Mouse (Mus musculus) lung, adult 18-20 months (tissue): ENCODE results near the gene Zfyve21.

Source experiments
- DNase-seq, 2 experiments: peaks; one replicate each; pipeline ENCODE4 v3.0.0; 2022; ENCODE audit warnings: mixed read lengths in 2 of 2

Gene Zfyve21

DNA sequence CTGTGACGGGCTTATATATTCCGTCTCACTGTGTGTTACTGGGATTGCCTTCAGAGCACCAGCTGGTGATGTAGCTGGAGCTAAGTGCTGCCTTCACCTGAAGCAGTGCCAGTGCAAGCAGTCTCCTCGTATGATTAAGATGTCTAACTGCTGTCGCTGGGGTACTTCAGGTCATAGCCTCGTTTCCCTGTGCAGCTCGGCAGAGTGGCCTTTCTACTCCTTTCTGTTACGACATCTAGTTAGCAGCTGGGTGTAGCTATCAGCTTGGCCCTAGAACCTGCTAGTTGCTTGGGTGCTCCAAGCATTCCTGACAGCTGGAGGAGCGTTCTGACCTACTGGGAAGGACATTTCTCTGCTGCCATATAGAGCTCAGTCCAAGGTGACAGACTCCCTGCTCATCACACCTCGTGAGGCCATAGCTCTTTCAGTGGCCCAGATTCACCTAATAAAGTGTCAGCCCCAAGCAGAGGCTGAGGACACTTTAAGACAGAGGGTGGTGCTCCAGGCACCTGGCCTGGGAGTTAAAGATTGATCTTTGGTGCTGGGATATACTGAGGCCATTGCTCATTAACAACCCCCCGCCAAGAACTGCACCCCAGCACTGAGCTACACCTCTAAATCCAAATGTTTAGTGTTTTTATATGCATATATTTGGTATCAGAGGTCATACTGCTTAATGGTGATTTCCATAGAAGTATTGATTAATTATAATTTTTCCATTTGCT lies 13.3 kb upstream of the Zfyve21 start:
- peak in 1 of 2 experiments; percentile 24 for DNase-seq

DNA sequence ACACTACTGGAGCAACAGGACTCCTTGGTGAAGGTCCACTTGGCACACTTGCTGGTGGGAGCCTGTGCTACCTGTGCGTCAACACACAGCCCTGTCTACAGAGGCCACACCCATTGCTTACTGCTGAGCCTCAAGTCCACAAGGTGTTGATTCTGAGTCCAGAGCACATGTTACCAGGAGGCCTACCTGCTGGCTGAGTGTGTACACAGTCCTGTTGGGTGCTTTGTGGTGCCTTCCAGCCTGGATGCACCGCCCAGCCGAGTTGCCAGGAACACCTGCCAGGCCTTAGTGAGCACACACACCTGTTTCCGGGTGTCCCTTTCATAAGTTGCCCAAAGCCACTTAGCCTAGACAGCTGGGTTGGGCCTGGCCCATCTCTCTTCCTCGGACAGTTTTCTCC lies 10.4 kb upstream of the Zfyve21 start:
- DNase-seq: peak; percentile 37 to 58

DNA sequence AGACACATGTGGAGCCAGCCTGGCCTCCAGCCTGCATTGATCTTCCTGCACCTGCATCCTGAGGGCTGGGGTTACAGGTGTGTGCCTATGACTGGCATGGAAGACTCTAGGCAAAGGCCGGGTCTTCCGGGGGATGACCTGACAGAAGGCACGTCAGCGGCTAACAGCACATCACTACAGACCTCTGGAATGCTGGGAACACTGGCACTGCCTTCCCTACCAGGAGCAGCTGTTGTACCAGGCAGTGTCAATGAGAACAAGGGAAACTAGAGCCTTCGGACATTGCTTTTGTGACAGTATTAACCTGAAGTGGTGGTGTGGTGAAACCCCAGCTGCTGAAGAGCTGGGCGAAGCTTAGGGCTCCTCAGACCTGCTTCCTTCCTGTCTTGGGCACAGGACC lies 5.2 kb upstream of the Zfyve21 start:
- DNase-seq: no peak

DNA sequence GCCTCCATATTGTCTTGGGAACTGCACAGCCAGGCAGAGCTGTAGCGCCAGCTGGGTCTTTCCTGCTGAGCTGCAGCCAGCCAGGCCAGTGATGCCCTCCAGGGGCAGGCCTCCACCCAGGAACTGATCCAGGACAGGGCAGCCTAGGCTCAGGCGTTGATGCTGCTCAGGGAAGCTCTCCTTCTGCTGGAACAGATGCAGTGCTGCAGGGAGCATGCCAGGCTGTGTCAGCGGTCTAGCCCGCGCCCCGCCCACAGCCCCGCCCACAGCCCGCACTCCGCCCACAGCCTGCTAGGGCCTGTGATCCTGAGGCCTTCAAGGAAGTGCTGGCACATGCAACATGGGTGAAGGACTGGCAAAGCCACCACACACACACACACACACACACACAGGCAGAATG lies 4.2 kb upstream of the Zfyve21 start:
- DNase-seq: peak; percentile 69 to 78

DNA sequence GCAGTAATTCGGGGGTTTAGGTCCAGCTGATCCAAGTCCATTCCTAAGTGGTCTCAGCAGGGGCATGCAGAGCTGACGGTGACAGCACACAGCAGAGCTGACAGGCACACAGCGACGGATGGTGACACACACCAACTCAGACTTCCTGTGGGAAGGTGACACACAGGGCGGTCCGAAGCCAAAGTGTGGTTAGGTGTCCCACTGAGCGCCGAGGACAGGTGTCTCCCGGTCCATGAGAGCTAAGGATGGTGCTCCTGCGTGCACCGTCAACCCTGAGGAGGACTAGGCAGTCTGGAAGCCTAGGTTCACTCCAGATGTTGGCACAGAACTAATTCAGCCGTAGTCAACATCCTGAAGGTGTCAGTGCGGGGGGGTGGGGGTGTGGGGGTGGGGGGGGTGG lies 1.9 kb upstream of the Zfyve21 start:
- no peak for DNase-seq

DNA sequence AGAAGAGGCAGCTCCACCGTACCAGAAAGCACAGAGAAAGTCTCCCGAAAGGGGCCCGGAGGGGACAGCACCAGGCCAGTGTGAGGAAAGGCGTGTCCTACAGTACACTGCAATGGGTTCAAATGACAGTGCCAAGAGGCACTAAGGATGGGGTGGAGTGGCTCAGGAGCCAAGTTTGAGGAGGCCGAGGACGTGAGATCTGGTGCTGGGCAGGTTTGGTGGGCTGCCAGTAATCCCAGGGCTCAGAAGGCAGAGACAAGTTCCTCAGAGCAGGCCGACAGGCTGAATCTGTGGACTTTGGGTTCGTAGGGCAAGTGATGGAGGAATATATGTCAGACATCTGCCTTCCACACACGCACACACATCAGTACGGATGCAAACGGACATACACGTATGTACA lies 1.4 kb upstream of the Zfyve21 start:
- DNase-seq: no peak

DNA sequence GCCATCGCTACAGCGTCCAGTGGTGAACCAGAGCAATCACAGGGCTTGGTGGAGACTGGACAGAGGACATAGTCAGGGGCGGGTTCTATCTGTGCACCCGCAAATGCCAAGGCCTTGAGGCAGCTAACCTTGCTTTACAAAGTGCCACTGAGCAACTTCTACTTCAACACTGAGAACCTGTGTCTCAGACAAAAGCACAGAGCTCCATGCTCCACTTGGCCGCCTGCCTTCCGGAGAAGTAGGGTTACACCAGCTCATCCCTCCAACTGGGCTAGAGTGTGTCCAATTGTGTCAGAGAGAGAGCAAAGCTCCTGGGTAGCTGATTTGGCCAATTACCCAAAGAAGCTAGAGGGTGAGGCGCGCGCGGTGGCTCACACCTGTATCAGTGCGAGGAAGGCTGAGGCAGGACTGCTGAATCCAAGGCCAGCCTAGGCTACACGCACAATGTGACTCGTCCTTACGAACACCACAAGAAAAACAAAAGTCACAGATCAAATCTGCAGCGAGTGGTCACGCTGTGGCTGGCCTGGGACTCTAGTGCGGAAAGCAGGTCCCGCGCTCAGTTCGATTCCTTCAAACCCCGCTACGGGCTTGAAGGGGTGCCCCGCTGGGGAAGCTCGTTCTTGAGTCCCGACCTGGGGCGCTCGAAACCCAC lies 732 bp upstream of the Zfyve21 start:
- no peak for DNase-seq

DNA sequence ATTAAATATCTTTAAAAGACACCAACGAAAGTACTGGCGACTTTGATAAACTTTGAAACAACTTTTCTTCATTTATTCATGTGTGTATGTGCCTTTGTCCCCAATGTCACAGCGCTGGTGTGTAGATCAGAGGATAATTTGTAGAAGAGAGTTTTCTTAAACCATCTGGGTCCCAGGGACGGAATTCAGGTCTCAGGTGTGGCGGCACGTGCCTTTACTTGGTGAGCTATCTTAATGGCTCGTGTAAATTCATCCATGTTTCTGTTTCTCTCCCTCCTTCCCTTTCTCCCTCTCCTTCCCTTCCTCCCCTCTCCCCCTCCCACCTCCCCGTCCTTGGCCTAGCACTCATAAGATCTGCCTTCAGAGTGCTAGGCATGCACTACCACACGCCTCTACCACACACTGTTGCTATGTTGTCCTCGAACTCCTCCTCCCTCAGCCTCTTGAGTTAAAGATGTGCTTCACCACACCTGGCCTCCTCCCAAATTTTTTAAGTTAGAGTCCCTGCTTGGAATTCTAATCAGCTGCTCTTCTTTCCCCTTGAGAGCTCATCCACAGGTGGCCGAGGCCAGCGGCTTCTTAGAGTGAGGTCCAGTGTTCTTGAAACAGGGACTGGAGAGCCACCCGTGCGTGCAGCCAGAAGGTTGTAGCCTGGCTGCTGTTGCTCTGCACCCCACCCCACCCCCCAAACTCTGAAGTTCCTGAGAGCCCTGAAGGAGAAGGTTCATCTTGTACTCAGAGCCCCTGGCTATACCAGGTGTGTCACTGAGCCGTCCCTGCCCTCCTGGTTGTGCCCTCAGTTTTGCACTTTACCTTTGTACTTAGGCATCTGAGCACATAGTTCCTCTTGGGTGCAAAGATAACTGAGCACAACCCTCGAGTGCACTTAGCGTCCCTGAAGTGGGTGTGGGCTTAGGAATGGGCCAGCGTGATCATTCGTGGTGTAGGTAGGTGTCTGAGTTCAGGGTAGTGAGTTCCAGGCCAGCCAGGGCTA lies 1.1 kb downstream of the Zfyve21 start:
- DNase-seq: peak; percentile 44 to 73

DNA sequence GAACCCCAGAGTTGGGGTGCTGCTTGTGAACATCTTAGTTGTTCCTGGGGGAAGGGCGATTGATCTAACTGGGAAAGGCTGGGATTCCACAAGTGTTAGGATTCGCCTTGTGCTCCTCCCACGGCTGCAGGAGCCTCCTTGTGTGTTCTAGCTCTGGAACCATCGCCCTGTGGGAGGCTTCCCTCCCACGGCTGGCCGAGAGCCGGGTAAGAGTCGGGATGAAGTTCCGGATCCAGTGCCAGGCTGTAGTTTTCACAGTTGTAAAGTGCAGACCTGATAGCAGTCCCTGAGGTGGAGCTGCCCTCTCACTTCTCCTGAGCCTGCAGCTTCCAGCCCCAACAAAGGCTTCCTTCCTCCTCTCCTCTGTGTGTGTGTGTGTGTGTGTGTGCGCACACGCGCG lies 2.6 kb downstream of the Zfyve21 start:
- DNase-seq: peak; percentile 38 to 49

DNA sequence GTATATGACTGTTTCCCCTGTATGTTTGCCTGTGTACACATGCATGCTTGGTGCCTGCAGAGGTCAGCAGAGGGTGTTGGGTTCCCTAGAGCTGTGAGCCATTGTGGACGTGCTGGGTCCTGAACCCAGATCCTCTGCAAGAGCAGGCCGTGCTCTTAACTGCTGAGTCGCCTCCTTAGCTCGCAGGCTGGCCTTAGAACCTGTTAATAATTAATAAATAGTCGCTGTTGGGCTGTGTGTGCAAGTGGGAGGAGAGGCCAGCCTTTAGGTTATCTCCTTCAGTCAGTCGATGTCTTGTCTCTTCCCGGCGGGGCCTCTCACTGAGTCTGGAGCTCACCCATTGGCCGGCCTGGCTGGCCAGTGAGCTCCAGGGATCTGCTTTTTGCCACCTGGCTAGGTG lies 3.0 kb downstream of the Zfyve21 start:
- DNase-seq: no peak

DNA sequence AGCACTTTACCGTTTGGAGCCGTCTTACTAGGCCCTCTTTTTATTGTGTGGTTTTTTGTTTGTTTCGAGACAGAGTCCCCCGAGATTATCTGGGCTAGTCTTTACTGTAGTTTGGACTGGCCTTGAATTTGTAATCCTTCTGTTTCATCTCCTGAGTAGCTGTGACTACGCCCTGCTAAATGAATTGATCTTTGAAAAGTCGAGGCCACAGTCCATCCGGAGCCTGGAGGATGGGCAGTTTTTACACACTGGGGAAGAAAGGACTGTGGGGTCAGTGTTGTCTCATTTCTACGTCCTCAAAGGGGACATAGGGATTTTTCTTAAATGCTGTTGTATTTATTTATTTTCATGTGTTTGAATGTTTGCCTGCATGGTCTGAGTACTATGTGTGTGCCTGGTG lies 4.0 kb downstream of the Zfyve21 start:
- DNase-seq: no peak

DNA sequence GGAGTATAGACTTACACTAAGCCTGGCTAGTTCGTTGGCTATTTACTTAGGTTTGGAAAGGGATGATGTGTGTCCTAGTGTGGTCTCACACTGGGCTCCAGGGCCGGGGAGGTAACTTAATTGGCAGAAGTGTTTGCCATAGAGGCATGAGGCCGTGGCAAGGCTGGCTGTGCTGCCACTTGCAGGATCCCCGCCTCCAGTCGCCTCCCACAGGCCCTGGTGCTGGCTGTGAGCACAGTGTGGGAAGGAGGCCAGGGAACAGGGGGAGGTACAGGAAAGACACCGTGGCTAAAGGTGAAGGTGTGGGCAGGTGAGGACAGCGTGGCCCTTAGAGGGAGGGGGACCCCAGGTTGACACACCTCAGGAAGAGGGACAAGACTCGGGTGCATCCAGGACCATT lies 6.0 kb downstream of the Zfyve21 start:
- peak; percentile 55 to 66 for DNase-seq

DNA sequence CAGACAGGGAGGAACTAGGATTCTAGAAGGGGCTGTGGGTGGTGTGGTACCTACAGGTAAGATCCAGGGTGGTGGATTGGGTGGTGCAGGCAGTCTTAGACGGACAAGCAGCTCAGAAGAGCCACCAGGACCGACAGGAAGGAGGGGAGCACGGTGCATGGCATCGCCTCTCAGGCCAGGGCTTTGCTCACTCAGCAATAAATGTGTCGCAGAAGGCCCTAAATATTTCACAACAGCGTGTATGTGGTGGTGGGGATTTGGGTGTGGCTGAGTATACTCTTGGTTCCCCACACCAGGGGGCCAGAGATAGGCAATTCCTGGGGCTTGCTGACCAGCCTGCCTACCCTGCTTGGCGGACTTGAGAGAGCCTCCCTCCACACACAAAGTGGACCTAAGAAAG lies 6.7 kb downstream of the Zfyve21 start:
- DNase-seq: no peak

DNA sequence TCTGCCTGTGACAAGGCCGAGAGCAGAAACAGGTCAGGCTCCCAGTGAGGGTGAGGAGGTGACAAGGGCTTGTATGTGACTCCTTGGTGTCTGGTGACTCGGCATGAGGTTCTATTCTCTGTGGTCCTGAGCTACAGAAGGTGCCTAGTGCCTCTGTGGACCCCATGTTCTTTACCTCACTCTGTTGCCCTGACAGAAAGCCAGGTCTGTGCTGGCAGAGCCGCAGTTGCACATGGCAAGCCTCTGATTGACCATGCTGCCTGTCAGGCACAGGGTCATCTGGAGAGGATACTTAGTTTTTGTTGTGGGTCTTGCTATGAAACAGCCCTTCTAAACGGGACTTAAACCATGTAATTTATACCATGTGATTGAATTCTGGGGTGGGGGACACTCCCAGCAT lies 8.0 kb downstream of the Zfyve21 start:
- DNase-seq: no peak

DNA sequence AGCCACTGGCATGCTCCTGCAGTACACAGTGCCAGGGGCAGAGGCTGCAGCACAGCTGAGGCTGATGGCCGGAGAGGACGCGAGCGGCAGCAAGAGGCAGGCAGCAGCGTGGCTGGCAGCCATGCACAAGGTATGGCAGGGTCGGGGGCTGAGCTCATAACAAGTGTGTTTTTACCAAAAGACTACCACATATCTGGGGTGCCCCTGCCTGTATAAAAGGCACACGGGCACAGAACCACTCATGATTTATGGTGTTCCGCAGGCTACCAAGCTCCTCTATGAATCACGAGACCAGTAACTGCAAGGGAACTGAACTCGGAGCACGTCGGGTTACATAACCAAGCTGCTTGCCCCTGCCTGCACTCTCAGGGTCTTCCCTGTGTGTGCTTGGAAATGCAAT lies 13.6 kb downstream of the Zfyve21 start:
- no peak for DNase-seq

DNA sequence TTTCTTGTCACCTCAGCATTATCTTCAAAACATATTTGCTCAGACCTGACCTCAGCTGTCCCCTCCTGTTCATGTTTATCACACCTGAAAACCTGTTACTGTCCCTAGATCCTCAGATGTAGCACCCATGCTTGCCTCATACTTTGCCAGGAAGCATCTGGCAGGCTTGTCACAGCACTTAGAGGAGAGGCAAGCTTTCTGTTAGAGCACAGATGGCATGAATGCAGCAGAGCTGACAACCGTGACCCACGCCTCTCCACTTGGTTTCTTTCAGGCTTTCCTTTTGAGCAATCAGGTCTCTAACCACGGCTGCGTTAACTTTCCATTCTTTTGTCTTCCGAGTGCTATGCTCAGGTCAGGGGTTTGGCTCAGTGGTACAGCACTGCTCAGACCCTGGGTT lies 15.5 kb downstream of the Zfyve21 start:
- DNase-seq: no peak

DNA sequence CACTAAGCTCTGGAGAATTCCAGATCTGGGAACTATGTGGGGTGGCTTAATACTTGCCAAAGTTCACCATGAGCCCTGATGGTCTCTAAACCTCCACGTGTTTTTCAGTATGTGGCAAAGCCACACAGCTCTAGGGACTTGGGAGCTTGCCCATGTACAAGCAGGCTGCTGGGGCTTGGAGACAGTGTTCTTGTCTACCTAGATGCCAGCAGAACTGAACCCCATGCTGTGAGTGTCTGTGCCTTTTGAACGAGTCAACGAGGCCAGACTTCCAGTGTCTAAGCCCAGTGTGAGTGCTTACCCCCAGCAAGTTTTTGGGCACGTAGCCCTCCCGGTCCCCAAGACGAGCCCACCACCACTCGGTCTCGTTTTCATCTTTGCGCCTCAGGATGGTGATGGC lies 16.0 kb downstream of the Zfyve21 start:
- DNase-seq: no peak

DNA sequence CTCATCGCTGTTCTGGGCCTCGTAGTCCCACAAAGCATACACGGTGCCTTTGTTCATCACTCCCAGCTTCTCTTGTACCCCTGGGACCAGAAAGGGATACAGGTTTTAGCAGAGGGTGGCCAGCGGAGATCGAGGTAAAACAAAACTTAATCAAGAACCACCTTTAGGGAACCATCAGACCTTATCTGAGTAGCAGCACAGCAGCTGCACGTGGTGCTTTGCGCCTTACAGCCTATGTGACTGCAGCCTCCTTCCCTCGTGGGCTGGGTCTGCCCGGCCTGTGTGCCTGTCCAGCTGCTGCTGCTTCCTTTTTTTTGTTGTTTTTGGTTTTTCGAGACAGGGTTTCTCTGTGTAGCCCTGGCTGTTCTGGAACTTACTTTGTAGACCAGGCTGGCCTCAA lies 16.4 kb downstream of the Zfyve21 start:
- DNase-seq: no peak

DNA sequence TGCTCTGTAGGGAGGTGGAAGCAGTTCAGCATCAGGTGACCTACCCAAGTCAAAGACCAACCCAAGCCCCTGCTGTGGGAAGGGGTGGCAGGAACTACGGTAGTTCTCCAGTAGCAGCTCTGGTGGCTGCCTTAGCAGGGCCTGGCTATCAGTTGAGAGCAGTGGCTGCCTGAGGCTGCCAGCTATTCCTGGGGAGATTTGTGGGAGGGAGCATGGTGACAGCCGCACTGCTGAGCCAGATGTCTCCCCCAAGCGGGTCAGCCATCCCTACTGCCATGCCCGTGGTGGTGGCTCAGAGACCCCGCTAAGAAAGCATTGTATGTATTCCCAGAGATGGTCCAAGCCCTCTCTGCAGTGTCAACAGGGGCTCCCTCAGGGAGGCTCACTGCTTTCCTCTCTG lies 18.7 kb downstream of the Zfyve21 start:
- DNase-seq: no peak

DNA sequence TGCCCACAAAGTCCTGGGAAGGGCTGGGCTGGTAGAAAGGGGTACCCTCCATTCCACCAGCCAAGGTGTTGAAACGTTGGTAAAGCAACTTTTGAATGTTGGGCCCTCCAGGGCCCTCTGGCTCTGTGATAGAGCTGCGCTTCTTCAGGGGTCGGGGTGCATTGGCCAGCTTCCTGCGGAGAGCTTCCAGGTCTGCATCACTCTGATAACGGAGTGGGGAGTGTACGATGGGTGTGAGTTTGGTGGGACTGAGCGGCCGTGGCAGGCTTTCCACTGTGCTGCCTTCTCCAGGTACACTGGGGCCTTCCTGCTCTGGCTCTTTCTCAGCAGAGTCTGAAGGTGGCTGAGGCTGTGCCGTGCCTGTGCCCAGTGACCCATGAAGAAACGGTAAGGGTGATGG lies 19.5 kb downstream of the Zfyve21 start:
- no peak for DNase-seq

DNA sequence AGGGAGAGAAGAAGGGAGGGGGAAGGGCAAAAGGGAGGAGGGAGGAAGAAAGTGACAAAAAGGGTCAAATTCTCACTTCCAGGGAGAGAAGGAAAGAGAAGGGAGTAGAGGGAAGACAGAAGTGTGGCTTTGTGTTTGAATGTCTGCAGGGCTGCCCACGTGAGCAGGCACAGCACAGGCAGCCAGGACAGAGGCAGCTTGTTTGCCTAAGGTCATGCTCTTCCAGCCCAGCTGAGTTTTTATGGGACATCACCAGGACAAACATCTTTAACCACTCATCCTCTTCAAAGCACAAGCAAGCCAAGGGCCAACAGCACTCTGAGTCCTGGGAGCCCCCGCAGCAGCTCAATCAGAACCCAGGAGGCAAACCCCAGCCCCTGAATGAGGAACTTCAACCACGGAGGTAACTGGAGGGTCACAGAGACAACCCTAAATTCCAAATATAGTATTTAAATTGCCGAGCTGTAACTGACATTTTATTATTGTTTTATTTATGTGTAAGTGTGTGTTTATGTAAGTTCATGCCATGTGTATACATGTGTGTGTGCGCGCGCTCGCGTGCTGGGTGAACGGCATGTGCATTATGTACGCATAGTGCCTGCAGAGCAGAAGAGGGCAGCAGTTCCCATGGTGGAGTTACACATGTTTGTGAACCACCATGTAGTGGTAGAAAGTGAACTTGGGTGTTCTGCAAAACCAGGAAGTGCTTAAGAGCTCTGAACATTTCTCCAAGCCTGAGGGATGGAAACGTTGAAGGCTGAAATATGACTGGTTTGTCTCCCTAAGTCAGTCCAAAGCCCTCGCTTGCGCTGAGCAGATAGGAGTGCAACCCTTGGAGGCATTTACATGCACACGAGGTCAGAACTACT lies 28.8 kb downstream of the Zfyve21 start:
- no peak for DNase-seq

DNA sequence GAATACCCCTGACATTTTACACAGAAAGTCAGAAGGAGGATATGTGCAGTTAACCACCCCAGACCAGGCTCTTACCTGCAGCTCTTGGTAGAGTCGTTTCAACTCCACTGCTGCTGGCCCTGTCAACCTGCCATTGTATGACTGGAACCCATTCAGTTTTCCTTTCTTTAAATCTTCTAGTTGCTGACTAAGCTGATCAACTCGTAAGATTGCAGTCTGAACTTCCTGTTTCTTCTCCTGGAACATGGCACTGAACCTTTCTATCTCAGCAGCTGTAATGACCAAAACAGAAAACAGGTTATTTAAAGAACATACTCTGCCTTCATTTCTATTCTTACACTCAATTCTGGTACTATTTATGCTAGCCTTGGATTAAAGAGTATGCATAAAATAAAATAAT lies 29.5 kb downstream of the Zfyve21 start:
- no peak for DNase-seq

DNA sequence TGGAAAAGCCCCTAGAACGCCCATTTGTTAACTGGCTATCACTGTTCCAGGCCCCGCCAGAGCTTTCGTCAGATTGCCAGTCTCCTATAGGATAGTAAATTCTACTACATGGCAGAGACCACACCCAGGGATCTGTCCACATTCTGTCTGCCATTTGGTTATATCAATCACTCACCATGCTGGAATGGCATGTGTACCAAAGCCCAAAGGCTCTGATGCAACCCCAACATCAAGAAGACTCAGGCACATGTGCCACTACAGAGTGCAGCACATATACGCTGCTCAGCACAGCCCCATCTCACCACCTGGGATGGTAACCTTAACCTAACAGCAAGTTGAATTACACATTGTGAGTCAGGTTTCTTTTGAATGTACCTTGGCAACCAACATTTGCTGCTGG lies 32.0 kb downstream of the Zfyve21 start:
- DNase-seq: no peak
